Mouse (Mus musculus) limb, embryonic 13.5 days (tissue): ENCODE measurements at regions not wholly inside any gene's neighbourhood (a gene's known extent, or its start where the extent isn't known, plus 50 kb on each side); places are given as distances from the start of the nearest gene placed in this dataset.

Experiments used
- ATAC-seq: fragments of 200-750 bp; cut with Nextera tagmentation; 2 replicates; pipeline ENCODE4 v1.8.0; 2017; ENCODE audit warnings: low read depth, moderate number of reproducible peaks, moderate TSS enrichment; ENCODE audit not compliant: low FRiP score
- H3K27ac ChIP-seq: fragments of 300-500 bp; sonication (generic); 2 replicates; pipeline ENCODE4 v1.5.1; 2015; ENCODE audit warnings: inconsistent platforms, mild to moderate bottlenecking, moderate library complexity
- H3K27me3 ChIP-seq: fragments of 300-500 bp; sonication (generic); 2 replicates; pipeline ENCODE4 v1.6.1; 2015; ENCODE audit warnings: mild to moderate bottlenecking, inconsistent platforms
- H3K36me3 ChIP-seq: fragments of 300-500 bp; sonication (generic); 2 replicates; pipeline ENCODE4 v1.6.1; 2015; ENCODE audit warnings: inconsistent platforms, mild to moderate bottlenecking, moderate library complexity
- H3K4me1 ChIP-seq: fragments of 300-500 bp; sonication (generic); 2 replicates; pipeline ENCODE4 v1.6.1; 2015; ENCODE audit warnings: inconsistent platforms
- H3K4me2 ChIP-seq: fragments of 300-500 bp; sonication (generic); replicated peaks from 2 replicates; pipeline ENCODE4 v1.6.1; 2015; ENCODE audit warnings: inconsistent platforms, mild to moderate bottlenecking, moderate library complexity
- H3K4me3 ChIP-seq: fragments of 300-500 bp; sonication (generic); 2 replicates; pipeline ENCODE4 v1.5.1; 2015; ENCODE audit warnings: moderate library complexity, mild to moderate bottlenecking, inconsistent platforms
- H3K9ac ChIP-seq: fragments of 300-500 bp; sonication (generic); 2 replicates; pipeline ENCODE4 v1.6.1; 2015; ENCODE audit warnings: mild to moderate bottlenecking, inconsistent platforms
- H3K9me3 ChIP-seq: fragments of 300-500 bp; sonication (generic); 2 replicates; pipeline ENCODE4 v1.6.1; 2016; ENCODE audit warnings: inconsistent platforms
- WGBS: fragments of 180-500 bp; shearing (Covaris S2); methylation state at CpG from one replicate; pipeline ENCODE4 v1.1.7; 2015; 5-methylcytosine and 5-hydroxymethylcytosine counted together

DNA sequence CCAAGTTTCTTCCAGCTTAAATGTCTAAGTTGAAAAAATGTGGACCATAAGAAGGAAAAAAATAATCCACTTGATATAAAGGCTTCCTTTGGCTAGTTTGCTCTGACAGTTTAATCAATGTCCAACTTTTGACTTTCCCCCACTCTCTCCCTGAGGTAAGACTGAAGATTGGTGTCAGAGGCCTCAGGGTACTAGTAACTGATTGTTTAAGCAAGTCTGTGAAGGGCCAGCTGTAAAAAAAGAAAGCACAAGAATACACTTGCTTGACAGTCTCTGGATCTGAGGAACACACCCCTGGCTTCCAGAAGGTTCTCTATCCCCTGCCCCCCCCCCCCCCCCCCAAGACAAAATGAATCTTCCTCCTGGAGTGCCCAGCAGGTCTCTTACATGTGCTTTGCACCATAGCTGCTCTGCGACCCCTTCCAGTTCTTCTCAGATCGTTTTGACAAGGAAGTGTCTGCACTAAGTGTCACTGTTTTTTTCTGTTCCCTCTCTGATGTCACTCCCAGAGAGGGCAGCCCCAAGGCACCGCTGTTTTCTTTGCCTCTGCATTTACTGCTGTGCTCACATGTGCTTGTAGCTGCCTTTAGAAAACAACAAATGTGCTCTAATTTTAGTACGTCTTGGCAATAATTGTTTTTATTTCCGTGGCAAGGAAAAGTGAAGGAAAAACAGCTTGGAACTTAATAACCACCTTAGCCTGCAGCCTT lies 462.1 kb upstream of the Nr2f2 start:
- H3K9ac ChIP-seq = no peak overlapping the region
- H3K27me3 ChIP-seq = no peaks in the 10 kb centered on the region
- WGBS = 11% methylated on average over 5 of the region's 5 CpGs
- no peak overlapping the region for H3K27ac ChIP-seq
- H3K4me1 ChIP-seq = peaks cover 13% of the 10 kb centered on the region
- H3K4me3 ChIP-seq = no peak overlapping the region
- no peaks in the 10 kb centered on the region for H3K36me3 ChIP-seq
- no peak overlapping the region for H3K4me2 ChIP-seq
- no peak for ATAC-seq
- no peaks in the 10 kb centered on the region for H3K9me3 ChIP-seq

DNA sequence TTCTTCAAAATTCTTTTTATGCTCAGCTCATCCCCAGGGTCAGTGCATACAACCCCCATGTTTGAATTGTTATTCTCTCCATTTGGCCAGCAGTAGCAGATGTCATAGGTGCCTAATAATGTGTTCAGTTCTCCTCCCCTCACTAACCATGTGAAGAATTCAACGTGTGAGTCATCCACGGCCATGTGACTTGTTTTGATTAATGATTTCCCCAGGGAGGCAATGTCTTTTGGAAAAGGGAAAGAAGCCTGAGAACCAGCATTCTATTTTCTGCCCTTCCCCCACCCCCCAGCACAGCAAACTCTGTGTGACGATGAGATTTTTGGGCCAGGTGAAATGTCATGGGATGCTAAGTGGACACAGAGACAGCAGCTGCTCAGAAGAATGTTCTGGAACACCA lies 459.5 kb upstream of the Nr2f2 start:
- Histone ChIP-seq H3K4me3 (no peak overlapping the region), H3K27me3 (no peaks in the 10 kb centered on the region), H3K4me1 (peaks cover 27% of the 10 kb centered on the region), H3K9ac (no peak overlapping the region), H3K4me2 (no peak overlapping the region), H3K27ac (no peak overlapping the region), H3K36me3 (no peaks in the 10 kb centered on the region), H3K9me3 (no peaks in the 10 kb centered on the region)
- WGBS = 66% methylated on average over 3 of the region's 3 CpGs
- no peak for ATAC-seq

- Histone ChIP-seq H3K9ac (no peak overlapping the region), H3K4me2 (peak overlapping the region; percentile 59), H3K36me3 (no peaks in the 10 kb centered on the region), H3K9me3 (no peaks in the 10 kb centered on the region), H3K4me1 (peaks cover 14% of the 10 kb centered on the region), H3K27ac (peak overlapping the region; percentile 23; the same call in 1 of the 2 replicates), H3K4me3 (peak overlapping the region; percentile 27), H3K27me3 (peaks cover 3% of the 10 kb centered on the region; the same call in 1 of the 2 replicates)
- ATAC-seq = no peak; the same call in 1 of the 2 replicates
- WGBS = 5% methylated on average over 11 of the region's 11 CpGs
Observed at GRCm38 (mm10) chr7:70823020-70823419, 456.5 kb upstream of the Nr2f2 start.

DNA sequence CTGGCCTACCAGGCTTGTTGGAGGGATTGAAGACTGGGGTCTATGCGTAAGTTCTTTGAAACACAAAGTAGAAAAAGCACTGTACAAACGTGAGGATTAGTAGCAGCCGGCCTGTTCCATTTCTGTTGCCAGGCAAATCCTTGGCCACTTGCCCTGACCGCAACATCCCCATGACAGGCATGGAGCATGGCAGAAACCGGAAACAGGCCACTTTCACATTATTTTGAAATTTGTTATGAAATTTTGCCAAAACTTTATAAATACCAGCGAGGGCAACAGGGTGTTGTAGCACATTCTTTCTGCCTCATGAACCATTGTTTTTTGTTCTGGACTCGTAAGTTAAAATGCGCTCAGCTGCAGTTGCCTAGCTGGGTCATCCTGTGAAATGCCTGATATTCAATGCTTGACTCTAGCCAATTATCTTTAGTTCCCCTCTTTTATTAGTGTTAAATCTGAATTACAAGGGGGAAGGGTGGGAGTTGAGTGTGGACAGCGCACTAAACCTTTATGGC lies 455.8 kb upstream of the Nr2f2 start:
- 29% methylated on average over 9 of the region's 9 CpGs for WGBS
- peak overlapping the region; percentile 27 for H3K4me3 ChIP-seq

DNA sequence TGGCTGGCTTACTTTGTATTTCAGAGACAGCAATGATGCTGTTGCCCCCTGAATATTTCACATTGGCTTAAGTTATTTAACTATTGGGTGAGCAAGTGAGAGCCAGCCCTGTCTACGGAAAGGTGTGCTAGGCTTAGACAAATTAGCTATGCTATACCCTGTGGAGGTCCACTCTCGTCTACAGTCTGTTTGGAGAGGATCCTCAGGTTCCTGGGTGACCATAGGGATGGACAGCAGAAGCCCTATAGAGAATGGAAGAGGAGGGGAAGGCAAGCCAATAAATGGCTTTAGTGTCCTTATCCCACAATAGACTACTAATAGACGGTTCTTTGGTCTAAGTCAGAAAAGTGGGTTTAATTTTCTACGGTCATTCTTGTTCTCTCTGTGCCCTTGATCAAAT lies 455.3 kb upstream of the Nr2f2 start:
- Histone ChIP-seq H3K4me1 (peaks cover 26% of the 10 kb centered on the region), H3K27me3 (peaks cover 6% of the 10 kb centered on the region; the same call in 1 of the 2 replicates), H3K36me3 (no peaks in the 10 kb centered on the region), H3K4me2 (peak overlapping the region; percentile 59; the same call in 1 of the 2 replicates), H3K9me3 (no peaks in the 10 kb centered on the region), H3K27ac (peak overlapping the region; percentile 23; the same call in 1 of the 2 replicates), H3K4me3 (no peak overlapping the region), H3K9ac (no peak overlapping the region)
- WGBS = 68% methylated on average over 4 of the region's 4 CpGs
- 0 out of 2 replicates have a peak, but pooled peaks have one; percentile 9 for ATAC-seq

More for the DNA sequence above, 455.8 kb upstream of the Nr2f2 start:
- H3K27me3 ChIP-seq = peaks cover 6% of the 10 kb centered on the region; the same call in 1 of the 2 replicates
- peaks cover 21% of the 10 kb centered on the region for H3K4me1 ChIP-seq
- H3K27ac ChIP-seq = peak overlapping the region; percentile 23; the same call in 1 of the 2 replicates
- H3K9me3 ChIP-seq = no peaks in the 10 kb centered on the region
- H3K36me3 ChIP-seq = no peaks in the 10 kb centered on the region
- H3K9ac ChIP-seq = no peak overlapping the region
- H3K4me2 ChIP-seq = peak overlapping the region; percentile 59
- ATAC-seq = peak; percentile 81

- ATAC-seq = no peak
- no peak overlapping the region for H3K9ac ChIP-seq
- WGBS = 60% methylated on average over 6 of the region's 6 CpGs
Observed at GRCm38 (mm10) chr7:70817347-70817913, 450.9 kb upstream of the Nr2f2 start.

GRCm38 (mm10) chr7:70814391-70814790 lies 447.9 kb upstream of the Nr2f2 start:
- no peak for ATAC-seq
- no peak overlapping the region for H3K9ac ChIP-seq

More at GRCm38 (mm10) chr7:70817347-70817913, 450.9 kb upstream of the Nr2f2 start:
- H3K9me3 ChIP-seq = no peaks in the 10 kb centered on the region
- peaks cover 10% of the 10 kb centered on the region; the same call in 1 of the 2 replicates for H3K27me3 ChIP-seq
- no peaks in the 10 kb centered on the region for H3K36me3 ChIP-seq
- H3K4me2 ChIP-seq = no peak overlapping the region
- peaks cover 46% of the 10 kb centered on the region for H3K4me1 ChIP-seq
- H3K27ac ChIP-seq = no peak overlapping the region
- no peak overlapping the region for H3K4me3 ChIP-seq

DNA sequence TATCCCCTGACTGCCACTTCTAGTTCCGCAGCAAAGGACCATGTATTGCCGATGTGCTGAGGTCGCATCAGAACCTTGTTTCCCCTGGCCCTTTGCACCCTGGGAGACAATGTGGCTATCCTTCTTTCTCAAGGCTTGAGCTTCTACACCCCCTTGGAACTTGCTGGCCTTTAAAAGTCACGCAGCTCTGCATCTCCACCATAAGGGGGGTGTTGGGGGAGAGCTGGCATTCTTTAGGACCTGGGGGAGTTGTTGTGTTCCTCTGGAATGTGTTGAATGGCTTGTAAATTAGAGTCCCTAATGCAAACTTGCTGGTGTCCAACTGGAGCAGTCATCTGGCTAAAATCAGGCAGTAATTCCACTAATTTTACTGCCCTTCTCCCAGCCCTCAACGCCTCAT lies 446.6 kb upstream of the Nr2f2 start:
- H3K36me3 ChIP-seq = no peaks in the 10 kb centered on the region
- H3K4me1 ChIP-seq = peaks cover 54% of the 10 kb centered on the region
- peak; percentile 41 for ATAC-seq
- H3K4me2 ChIP-seq = peak overlapping the region; percentile 30
- 16% methylated on average over 5 of the region's 5 CpGs for WGBS
- no peak overlapping the region for H3K9ac ChIP-seq
- H3K27ac ChIP-seq = no peak overlapping the region; the same call in 1 of the 2 replicates
- no peak overlapping the region for H3K4me3 ChIP-seq
- peaks cover 14% of the 10 kb centered on the region; the same call in 1 of the 2 replicates for H3K27me3 ChIP-seq
- H3K9me3 ChIP-seq = no peaks in the 10 kb centered on the region

More at GRCm38 (mm10) chr7:70814391-70814790, 447.9 kb upstream of the Nr2f2 start:
- Histone ChIP-seq H3K4me3 (no peak overlapping the region), H3K9me3 (no peaks in the 10 kb centered on the region), H3K27me3 (peaks cover 16% of the 10 kb centered on the region; the same call in 1 of the 2 replicates), H3K36me3 (no peaks in the 10 kb centered on the region), H3K4me2 (no peak overlapping the region), H3K4me1 (peaks cover 54% of the 10 kb centered on the region), H3K27ac (no peak overlapping the region)
- WGBS = 16% methylated on average over 3 of the region's 3 CpGs

GRCm38 (mm10) chr7:70810411-70811090 lies 444.0 kb upstream of the Nr2f2 start:
- Histone ChIP-seq H3K9ac (no peak overlapping the region), H3K27ac (no peak overlapping the region), H3K4me2 (no peak overlapping the region), H3K27me3 (peaks cover 12% of the 10 kb centered on the region; the same call in 1 of the 2 replicates), H3K4me1 (peaks cover 40% of the 10 kb centered on the region), H3K36me3 (no peaks in the 10 kb centered on the region), H3K9me3 (no peaks in the 10 kb centered on the region), H3K4me3 (no peak overlapping the region)
- WGBS = 49% methylated on average over 18 of the region's 18 CpGs
- peak; percentile 18; the same call in 1 of the 2 replicates for ATAC-seq

DNA sequence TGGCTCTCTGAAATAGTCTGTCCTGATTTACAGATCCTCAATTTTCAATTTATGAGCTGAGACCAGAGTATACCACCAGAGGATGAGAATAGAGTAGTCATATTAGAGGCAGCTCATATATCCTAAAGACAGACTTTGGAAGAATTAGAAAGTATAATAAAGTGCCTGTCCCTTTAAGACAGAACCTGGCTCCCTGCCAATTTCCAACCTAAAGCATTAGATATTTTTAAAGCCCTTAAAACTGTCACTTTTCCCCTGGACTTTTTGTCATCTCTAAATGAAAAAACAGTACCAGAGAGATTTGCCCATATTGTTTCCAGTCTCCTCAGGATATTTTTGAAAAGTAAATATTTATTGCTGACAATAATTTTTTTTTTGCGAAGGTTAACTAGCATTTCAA lies 437.7 kb upstream of the Nr2f2 start:
- Histone ChIP-seq H3K27me3 (peaks cover 6% of the 10 kb centered on the region; the same call in 1 of the 2 replicates), H3K9ac (no peak overlapping the region), H3K27ac (no peak overlapping the region), H3K36me3 (no peaks in the 10 kb centered on the region), H3K4me2 (no peak overlapping the region), H3K9me3 (no peaks in the 10 kb centered on the region), H3K4me3 (no peak overlapping the region), H3K4me1 (peaks cover 7% of the 10 kb centered on the region; the same call in 1 of the 2 replicates)
- 11% methylated on average over 1 of the region's 1 CpGs for WGBS
- ATAC-seq = no peak

DNA sequence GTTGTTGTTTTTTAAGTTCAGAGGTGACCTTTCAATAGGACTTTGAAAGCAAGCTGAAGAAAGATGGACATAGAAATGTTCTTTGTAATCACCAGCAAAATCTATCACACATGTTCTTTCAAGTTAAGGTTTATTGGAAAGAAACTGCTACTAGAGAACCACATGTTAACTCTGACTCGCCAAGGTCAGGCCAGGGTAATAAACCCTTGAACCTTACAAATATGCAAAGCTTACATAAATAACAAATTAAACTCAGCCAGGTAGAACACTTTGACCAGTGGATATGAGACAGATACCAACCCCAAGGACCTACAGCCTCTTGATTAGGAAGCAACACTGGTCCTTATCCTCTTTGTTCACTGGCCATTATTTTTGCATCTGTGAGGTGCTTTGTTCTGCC lies 433.4 kb upstream of the Nr2f2 start:
- H3K4me3 ChIP-seq = no peak overlapping the region
- ATAC-seq = no peak
- no peak overlapping the region for H3K27ac ChIP-seq
- H3K9ac ChIP-seq = no peak overlapping the region
- WGBS = 27% methylated on average over 1 of the region's 1 CpGs
- H3K4me1 ChIP-seq = peaks cover 16% of the 10 kb centered on the region
- no peaks in the 10 kb centered on the region for H3K27me3 ChIP-seq
- H3K4me2 ChIP-seq = no peak overlapping the region
- H3K36me3 ChIP-seq = no peaks in the 10 kb centered on the region
- no peaks in the 10 kb centered on the region for H3K9me3 ChIP-seq
